Mouse (Mus musculus): Measurements from ENCODE around the gene Pla2g10.

DNA sequence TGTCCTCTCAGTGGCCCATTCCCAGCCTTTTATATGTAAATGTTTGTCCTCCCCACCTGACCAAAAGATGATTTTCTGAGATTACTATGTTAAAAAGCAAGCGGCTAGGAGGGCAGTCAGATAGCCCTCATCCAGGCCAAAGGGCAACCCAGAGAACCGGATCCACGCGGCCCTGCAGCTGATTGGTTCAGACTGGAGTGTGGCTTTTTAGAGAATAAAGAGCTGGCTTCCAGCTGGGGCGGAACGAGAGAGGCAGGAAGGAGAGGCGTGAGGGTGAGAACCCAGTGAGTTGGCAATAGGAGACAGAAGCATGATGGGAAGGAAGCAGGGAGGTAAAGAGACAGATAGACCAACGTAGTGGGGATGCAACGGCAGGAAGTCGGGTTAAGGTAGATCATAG, 7.8 kb downstream of the Pla2g10 start:
- TF ChIP-seq MAFK (IDR thresholded peaks at IDR 0.05; ENCODE audit: insufficient read depth, low read depth, low read length), result no peak
- no peak for TF ChIP-seq HCFC1 (IDR thresholded peaks at IDR 0.05; ENCODE audit: borderline replicate concordance, insufficient read depth, low read length)
- no peak for TF ChIP-seq ZC3H11A (IDR thresholded peaks at IDR 0.05; ENCODE audit: borderline replicate concordance, low read depth, low read length)

Measured in ES-E14 (cell line).